Mouse (Mus musculus): ENCODE measurements around the gene Tdrd7. TPM values are rescaled to one million over a fixed set of nuclear protein-coding genes. Genes with fewer than 3 reads are reported as not detected.

Tdrd7 gene
- total RNA-seq, 2 experiments from 2014 or later = 5.7 to 19.3 TPM

- ATAC-seq (replicated peaks; ENCODE audit: poor library complexity) = no peak
Observed at GRCm38 (mm10) chr4:46039899-46040298, 74.8 kb downstream of the Tdrd7 start.

DNA sequence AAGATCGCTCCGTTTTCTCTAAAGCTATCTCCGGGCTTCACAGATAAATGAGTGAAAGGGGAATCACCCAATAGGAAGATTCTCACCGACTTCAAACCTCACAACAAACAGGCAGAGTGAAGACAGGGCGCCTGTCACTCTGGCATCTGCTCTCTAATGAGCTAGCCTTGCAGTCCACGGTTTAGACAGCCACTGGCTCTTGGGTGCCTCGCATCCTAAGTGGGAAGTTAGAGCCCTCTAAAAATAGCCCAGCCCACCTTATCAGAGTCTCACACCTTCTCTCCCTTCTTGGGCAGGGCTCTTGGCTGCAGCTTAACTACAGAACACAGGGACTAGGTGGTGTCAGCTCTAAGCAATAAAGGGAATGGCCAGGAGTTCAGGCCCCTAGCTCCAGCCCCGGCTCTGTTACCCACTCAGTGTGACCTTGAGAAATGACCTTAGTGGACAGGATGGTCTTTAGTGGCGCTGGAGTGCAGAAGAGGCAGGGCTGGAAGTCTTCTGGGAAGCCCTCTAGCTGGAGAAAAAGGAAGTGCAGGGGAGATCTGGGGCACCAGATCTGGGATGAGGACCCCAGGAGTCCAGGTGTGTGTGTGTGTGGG is 75.6 kb downstream of the Tdrd7 start:
- ATAC-seq (replicated peaks; ENCODE audit: poor library complexity) = peak; percentile 92

- no peak for ATAC-seq (replicated peaks; ENCODE audit: poor library complexity)
Observed at GRCm38 (mm10) chr4:46041761-46042504, 76.8 kb downstream of the Tdrd7 start.

DNA sequence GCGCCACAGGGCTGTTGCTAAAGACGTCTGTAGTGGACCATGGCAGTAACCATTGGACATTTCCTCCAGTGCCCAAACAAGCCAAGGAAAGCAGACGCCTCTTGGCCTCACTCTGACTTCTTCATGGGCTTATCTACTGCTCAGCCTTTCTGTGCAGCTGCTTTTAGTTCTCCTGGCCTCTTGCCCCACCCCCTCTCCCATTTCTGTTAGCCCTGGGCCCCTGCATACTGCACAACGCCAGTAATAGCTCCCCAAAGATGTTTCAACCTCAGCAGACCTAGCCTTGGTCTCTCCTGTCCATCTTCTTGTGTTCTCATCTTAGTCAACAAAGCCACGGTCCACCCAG is 77.3 kb downstream of the Tdrd7 start:
- 0 out of 2 replicates have a peak, but pooled peaks have one; percentile 18 for ATAC-seq (replicated peaks; ENCODE audit: poor library complexity)

GRCm38 (mm10) chr4:46043361-46043760 is 78.2 kb downstream of the Tdrd7 start:
- no peak for ATAC-seq (replicated peaks; ENCODE audit: poor library complexity)

- ATAC-seq (replicated peaks; ENCODE audit: poor library complexity) = no peak
Observed at GRCm38 (mm10) chr4:46047971-46048370, 82.8 kb downstream of the Tdrd7 start.

DNA sequence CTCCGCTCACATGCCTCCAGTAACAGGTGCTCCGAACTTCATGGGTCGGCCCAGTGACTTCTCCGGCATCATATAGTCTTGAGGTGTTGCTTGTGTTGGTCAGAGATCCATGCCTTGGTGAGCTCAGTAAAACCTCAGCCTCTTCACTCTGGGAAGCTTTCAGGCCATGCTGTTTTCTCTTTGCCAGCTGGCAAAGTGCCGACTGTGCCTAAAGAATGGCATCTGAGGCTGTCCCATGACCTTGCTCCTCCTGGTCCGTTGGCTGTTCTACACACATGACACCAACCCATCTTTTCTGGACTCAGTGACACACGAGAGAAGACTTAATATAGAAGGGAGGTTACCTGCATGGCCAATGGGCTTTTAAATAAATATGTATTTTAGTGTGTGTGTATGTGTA is 83.3 kb downstream of the Tdrd7 start:
- no peak for ATAC-seq (replicated peaks; ENCODE audit: poor library complexity)

DNA sequence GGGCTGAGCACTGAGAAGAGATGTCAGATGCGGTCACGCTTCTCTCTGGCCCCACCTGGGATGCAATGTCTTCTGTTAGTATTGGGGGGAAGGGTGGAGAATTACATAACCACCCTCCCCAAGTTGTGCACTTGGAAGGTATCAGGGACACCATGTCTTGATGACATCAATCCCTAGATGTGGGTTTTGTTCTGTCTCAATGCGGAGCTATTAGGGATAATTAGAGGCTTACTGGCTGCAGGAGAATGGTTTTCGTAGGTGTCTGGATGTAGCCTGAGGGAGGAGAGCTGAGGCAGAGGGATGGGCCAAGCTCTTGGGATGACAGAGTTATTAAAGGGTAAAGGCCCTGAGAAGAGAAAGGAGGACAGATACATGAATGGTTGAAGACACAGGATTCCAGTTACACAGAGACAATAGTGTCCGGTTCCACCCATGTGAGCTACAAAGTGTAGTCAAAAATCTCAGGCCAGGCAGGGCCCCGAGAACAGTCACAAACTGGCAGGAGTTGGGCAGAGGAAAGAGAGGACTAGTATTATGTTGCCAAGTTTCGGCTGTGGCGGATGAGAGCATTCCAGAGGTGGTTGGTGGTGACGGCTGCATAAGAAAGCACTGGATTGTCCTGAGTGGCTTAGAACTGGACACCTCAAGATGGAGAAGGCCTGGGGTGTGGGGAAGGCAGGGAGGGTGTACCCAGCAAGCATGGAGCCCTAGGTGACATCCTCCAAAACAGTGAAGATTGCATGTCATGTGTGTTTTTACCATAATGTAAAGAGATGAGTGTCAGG is 88.4 kb downstream of the Tdrd7 start:
- no peak for ATAC-seq (replicated peaks; ENCODE audit: poor library complexity)

GRCm38 (mm10) chr4:46056163-46056562 is 91.0 kb downstream of the Tdrd7 start:
- ATAC-seq (replicated peaks; ENCODE audit: poor library complexity) = no peak

- no peak for ATAC-seq (replicated peaks; ENCODE audit: poor library complexity)
Observed at GRCm38 (mm10) chr4:46061259-46061962, 96.3 kb downstream of the Tdrd7 start.

DNA sequence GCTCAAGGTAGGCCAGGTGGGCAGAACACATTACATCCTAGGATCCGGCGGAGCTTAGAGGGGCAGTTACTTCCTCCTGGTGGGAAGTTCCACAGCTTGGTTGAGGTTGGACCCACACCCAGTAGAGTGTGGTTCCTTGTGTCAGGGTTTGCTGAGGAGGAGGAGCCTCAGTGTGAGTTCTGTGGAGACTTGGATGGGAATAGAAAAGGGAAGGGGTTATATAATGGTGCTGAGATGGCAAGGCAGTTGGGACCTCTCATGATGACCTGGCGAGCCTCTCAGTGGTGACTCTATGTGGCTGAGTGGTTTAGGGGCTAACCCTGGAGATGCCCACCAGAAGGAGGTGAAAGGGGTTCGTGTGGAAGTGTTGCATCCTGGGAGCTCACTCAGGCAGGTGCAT is 98.7 kb downstream of the Tdrd7 start:
- ATAC-seq (replicated peaks; ENCODE audit: poor library complexity) = no peak

DNA sequence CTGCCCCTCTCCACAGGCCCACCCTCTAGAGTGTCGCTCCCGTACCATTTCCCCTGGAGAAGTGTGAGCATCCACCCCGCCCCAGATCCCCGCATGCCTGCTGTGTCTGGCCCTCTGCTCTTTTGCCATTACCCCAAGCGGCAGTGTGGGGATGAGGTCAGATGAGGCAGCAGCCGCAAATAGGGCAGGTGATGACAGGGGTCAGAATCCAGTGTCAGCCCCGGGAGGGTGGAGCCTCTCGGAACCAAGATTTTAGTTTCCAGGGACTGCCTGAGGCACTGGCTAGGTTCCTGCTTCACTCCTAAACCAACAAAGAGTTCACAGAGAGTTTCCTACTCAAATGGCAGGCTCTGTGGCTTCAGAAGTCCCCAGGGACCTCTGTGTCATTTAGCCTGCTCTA is 99.1 kb downstream of the Tdrd7 start:
- no peak for ATAC-seq (replicated peaks; ENCODE audit: poor library complexity)

DNA sequence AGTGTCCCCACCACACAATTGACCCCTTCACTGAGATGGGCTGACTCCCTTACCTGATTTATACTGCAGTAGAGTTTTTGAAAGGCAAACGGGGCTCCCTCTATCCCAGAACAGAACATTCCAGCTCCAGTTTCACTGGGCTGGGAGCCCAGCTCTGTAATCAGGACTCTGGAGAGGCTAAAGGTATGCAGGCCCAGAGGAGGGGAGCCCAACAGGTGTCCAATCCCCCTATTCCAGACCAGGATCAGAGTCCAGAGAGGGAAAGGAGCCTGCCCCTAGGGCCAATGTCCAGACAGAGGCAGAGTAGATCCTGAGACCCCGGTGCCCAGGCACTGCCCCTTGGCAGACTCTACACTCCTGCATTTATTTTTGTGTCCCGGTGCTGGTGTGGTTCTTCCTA is 99.8 kb downstream of the Tdrd7 start:
- no peak for ATAC-seq (replicated peaks; ENCODE audit: poor library complexity)

- ATAC-seq (replicated peaks; ENCODE audit: poor library complexity) = no peak
Observed at GRCm38 (mm10) chr4:46065695-46066340, 100.7 kb downstream of the Tdrd7 start.

DNA sequence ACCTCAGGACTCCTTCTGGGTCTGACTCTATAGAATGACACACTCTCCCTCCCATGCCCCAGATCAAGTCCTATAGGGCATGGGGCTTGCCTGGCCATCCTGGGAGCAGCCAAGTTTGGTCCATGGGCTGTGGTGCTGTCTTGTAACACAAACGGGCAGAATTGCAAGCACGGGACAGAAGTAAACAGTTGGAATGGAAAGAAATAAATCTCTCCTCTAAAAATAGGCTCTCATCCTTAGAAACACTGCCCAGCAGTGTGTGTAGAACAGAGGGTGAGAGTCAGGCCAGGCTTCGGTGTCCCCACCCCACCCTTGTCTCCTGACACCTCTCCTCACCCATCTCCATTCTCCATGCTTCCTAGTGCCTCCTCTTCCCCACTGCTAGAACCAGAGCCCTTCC is 102.9 kb downstream of the Tdrd7 start:
- no peak for ATAC-seq (replicated peaks; ENCODE audit: poor library complexity)

DNA sequence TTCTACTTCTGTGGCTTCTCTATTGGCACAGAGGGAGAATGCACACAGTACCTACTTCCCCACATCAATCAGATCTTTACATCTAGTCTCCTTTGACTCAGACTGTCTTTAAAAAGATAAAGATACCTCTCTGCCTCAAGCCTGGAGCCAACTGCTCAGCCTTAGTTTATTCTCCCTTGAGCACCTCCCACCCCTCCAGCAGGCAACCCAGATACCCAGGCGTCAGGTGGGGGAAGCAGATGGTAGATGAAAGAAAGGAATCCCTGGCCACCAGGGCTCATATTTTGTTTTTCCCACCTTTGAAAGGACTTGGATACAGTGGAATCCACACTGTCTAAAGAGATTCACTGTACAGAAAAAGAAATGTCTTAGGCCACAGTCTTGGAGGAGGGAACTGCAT is 103.4 kb downstream of the Tdrd7 start:
- no peak for ATAC-seq (replicated peaks; ENCODE audit: poor library complexity)

DNA sequence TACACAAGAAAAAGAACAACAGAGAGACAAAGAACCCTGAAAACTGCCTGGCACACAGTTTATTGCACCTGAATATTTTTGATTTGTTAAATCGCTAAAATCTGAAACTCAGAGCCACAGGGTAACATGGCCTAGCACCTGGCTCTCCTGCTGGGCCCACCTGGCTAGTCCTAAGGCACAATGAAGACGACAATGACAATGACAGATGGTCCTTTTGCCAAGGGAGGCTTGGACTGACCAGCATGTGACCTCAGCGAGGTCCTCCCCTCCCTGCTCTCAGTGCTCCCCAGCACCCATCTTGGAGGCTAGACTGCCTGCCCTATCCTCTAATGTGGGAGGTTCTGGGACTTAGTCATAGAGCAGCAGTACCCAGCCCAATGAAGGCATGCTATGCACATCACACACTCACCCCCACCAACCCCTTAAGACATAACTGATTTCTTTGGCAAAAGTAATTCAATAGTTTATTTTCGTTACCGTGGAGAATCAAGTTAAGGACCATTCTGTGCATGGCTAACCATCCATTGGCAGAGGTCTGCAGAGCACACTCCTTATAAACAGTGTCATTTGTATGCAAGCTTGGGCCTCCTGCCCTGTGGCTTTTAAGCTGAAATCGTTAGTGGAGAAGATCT is 104.8 kb downstream of the Tdrd7 start:
- no peak for ATAC-seq (replicated peaks; ENCODE audit: poor library complexity)

DNA sequence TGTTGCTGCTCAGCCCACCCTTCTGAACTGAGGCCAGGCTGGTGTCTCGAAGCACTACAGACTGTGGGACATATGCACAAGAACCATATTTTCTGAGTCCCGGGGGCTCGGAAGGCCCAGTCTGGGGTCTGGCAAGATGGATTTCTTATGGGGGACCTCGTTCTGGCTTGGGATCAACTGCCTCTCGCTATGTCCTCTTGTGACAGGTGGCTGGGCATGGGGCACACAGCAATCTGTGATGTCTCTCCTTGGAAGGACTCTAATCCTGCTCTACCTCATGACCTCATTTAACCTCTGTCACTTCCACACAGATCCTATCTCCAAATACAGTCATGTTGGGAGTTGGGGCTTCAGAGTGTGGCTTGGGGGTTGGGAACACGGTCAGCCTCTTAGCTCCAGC is 107.5 kb downstream of the Tdrd7 start:
- ATAC-seq (replicated peaks; ENCODE audit: poor library complexity) = no peak

DNA sequence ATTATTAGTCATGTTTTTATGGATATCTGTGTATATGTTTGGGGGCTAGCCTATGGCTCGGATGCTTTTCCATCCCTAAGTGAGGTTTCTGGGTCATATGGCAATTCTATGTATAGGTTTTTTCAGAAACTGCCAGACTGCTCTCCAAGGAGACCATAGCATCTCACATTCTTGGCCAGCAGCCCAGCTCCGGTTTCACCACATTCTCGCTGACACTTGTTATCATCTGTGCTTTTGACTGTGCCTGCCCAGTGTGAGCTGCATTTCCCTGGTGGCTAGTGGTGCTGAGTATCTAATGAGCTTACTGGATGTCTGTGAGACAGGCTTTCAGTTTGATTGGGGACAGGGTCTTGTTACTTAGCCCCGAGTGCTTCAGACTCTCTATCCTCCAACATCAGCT is 108.6 kb downstream of the Tdrd7 start:
- ATAC-seq (replicated peaks; ENCODE audit: poor library complexity) = 0 out of 2 replicates have a peak, but pooled peaks have one; percentile 14

DNA sequence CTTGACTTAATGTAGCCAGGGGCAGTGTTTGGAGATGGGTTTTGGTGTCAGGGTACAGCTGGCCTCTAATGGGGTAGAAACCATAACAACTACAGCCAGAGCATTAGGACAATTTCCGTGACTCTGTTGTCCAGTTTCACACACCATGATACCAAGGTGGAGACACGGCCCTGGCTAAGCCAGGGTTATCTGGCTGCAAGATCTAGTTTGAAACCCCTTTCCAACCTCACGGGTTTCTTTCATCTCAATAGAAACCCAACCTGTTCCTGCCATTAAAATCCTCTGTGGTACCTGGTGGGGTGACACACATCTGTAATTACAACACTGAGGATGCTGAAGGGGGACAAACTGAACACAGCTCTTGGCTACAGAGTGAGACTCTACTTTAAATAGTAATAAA is 110.5 kb downstream of the Tdrd7 start:
- no peak for ATAC-seq (replicated peaks; ENCODE audit: poor library complexity)

All from megakaryocyte progenitor cell, adult 5-6 weeks (primary cell).